Mouse (Mus musculus) heart, adult 2 months (tissue): Measurements from ENCODE around the gene Hnrnpf.

Experiments
- CTCF ChIP-seq: fragments of 200-600 bp; IDR thresholded peaks from 2 replicates; pipeline ENCODE4 v1.8.1; 2022; ENCODE audit warnings: antibody characterized with exemption, mild to moderate bottlenecking, moderate library complexity
- EP300 ChIP-seq: fragments of 200-500 bp; IDR thresholded peaks from 2 replicates; pipeline ENCODE4 v1.6.1; 2011; ENCODE audit warnings: low read depth, low read length, control low read depth; ENCODE audit not compliant: insufficient read depth
- POLR2A ChIP-seq: fragments of 200-500 bp; IDR thresholded peaks from 2 replicates; pipeline ENCODE4 v1.6.1; 2011; ENCODE audit warnings: mild to moderate bottlenecking, low read depth, low read length, control low read depth; ENCODE audit not compliant: insufficient read depth

GRCm38 (mm10) chr6:117943899-117944298, 43.8 kb downstream of the Hnrnpf start:
- no peak for TF ChIP-seq CTCF
- no peak for TF ChIP-seq POLR2A
- TF ChIP-seq EP300: no peak
